Comparison of ENCODE assay signal across 8 mouse cellular contexts in the genomic region with DNA sequence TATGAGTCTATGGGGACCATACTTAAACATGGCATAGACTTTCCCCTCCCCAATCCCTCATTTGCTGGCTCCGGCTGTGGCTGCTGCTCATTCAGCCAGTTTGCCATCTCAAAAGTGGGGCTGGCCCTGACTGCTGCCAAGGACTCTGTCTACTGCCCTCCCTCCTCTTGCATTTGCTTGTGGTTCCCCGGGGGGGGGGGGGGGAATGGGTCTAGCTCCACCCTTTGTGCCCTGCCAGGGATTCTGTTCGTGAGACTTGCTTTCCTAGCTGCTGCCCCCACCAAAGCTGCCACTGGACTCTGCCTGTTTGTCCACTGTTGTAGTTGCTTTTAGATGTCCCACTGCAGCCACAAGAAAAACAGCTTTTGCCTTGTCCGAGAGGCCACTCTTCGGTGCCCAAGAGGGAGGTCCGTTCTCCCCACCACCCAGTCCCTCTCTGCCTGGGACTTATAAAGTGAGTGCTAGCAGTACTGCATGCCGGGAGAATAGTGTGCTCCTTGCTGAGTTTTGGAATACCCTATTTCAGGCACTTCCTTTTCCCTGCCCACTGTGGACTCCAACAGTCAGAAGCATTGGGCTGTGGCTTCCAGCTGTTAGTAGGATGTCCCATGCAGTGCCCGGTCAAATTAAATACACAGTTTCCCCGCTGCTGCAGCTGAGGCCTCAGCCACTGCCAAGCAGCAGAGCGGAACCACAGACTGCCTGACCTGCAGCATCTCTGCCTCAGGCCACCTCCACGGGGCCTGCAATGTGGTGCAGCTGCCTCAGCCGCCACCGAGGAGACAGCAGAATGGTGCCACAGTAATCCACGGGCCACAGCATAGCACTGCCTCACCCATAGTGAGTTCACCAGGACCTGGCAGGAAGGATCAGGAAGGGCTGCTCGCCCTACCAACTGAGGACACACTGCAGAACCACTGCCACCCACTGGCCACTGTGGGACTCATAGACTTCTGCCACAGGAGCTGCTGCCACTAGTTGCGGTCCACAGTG. TPM values are rescaled to one million over a fixed set of nuclear protein-coding genes. Genes with fewer than 3 reads are reported as not detected.
DNase-seq lines count a peak whose midpoint lies in the region; ATAC-seq lines count a peak whose summit lies in the region.

No protein-coding gene starts in this region.

- H3K27me3 ChIP-seq in forebrain, embryonic 10.5 days (ENCODE audit: poor library complexity, severe bottlenecking): no peaks in the 10 kb centered on the region
- no peaks in the 10 kb centered on the region for H3K27me3 ChIP-seq in heart, embryonic 14.5 days (ENCODE audit: control insufficient read depth, insufficient read depth, low read length)
- H3K27me3 ChIP-seq in liver, embryonic 12.5 days (replicated peaks): no peaks in the 10 kb centered on the region
- H3K27me3 ChIP-seq in stomach, embryonic 14.5 days (ENCODE audit: control insufficient read depth, insufficient read depth, low read length): no peaks in the 10 kb centered on the region

- H3K9me3 ChIP-seq in forebrain, embryonic 10.5 days: no peaks in the 10 kb centered on the region
- no peaks in the 10 kb centered on the region for H3K9me3 ChIP-seq in heart, embryonic 14.5 days (ENCODE audit: control insufficient read depth, low read length)
- H3K9me3 ChIP-seq in liver, embryonic 12.5 days (replicated peaks): no peaks in the 10 kb centered on the region
- H3K9me3 ChIP-seq in stomach, embryonic 14.5 days (ENCODE audit: control insufficient read depth, low read depth, low read length): no peaks in the 10 kb centered on the region

- 30% methylated on average over 16 of the region's 16 CpGs for WGBS in forebrain, embryonic 10.5 days
- WGBS in heart, embryonic 14.5 days: 32% methylated on average over 16 of the region's 16 CpGs
- WGBS in liver, embryonic 12.5 days (ENCODE audit: insufficient replicate concordance): 37% methylated on average over 16 of the region's 16 CpGs
- 31% methylated on average over 16 of the region's 16 CpGs for WGBS in stomach, embryonic 14.5 days

- no peaks in the 10 kb centered on the region for H3K4me1 ChIP-seq in brown adipose tissue, adult 24 weeks (ENCODE audit: control insufficient read depth, insufficient read depth, insufficient read length, low read length)
- H3K4me1 ChIP-seq in forebrain, embryonic 10.5 days: peaks cover 10% of the 10 kb centered on the region
- H3K4me1 ChIP-seq in heart, embryonic 14.5 days (ENCODE audit: control insufficient read depth in 2 of 2, insufficient read depth in 2 of 2, low read length in 2 of 2): peaks cover 2 to 4% of the 10 kb centered on the region in 2 experiments; a peak in 2 of 4 replicates
- H3K4me1 ChIP-seq in liver, embryonic 12.5 days: peaks cover 7% of the 10 kb centered on the region; the same call in 1 of the 2 replicates
- H3K4me1 ChIP-seq in stomach, embryonic 14.5 days (ENCODE audit: control insufficient read depth, insufficient read depth, low read length): peaks cover 5% of the 10 kb centered on the region; the same call in 1 of the 2 replicates

- peak overlapping the region; percentile 10; the same call in 1 of the 2 replicates for H3K9ac ChIP-seq in heart, embryonic 14.5 days (ENCODE audit: low read length)
- H3K9ac ChIP-seq in liver, embryonic 12.5 days: no peak overlapping the region
- H3K9ac ChIP-seq in stomach, embryonic 14.5 days (replicated peaks; ENCODE audit: low read depth, low read length): no peak overlapping the region

- no peaks in the 10 kb centered on the region for H3K36me3 ChIP-seq in forebrain, embryonic 10.5 days (replicated peaks)
- no peaks in the 10 kb centered on the region for H3K36me3 ChIP-seq in heart, embryonic 14.5 days (ENCODE audit: control insufficient read depth, insufficient read depth, low read length)
- H3K36me3 ChIP-seq in liver, embryonic 12.5 days: no peaks in the 10 kb centered on the region
- H3K36me3 ChIP-seq in stomach, embryonic 14.5 days (ENCODE audit: control insufficient read depth, insufficient read depth, low read length): no peaks in the 10 kb centered on the region

- H3K4me2 ChIP-seq in heart, embryonic 14.5 days (ENCODE audit: low read length): peak overlapping the region; percentile 50
- H3K4me2 ChIP-seq in liver, embryonic 12.5 days: peak overlapping the region; percentile 30; the same call in 1 of the 2 replicates
- 0 out of 2 replicates have a peak overlapping the region, but pooled peaks have one; percentile 14 for H3K4me2 ChIP-seq in stomach, embryonic 14.5 days (replicated peaks; ENCODE audit: low read depth, low read length)

- ATAC-seq in CD4-positive, CD25-positive, alpha-beta regulatory T cell, adult 4 months: peak; percentile 93
- peak; percentile 77; the same call in 1 of the 2 replicates for ATAC-seq in heart, embryonic 14.5 days (ENCODE audit: insufficient number of reproducible peaks, insufficient read depth, low FRiP score, low read depth)
- peak; percentile 65 for ATAC-seq in liver, embryonic 12.5 days
- peak; percentile 69; the same call in 1 of the 2 replicates for ATAC-seq in stomach, embryonic 14.5 days (ENCODE audit: insufficient number of reproducible peaks, insufficient read depth, low FRiP score, low read depth)

- peak; percentile 56 for DNase-seq in forebrain, embryonic 10.5 days (ENCODE audit: extremely low spot score, low spot score)
- DNase-seq in kidney, postnatal 14 days: peak; percentile 91
- DNase-seq in natural killer cell, adult 2 months (ENCODE audit: low spot score in 2 of 2): peak; percentile 55 to 70

- peak overlapping the region; percentile 34 for H3K4me3 ChIP-seq in brown adipose tissue, adult 24 weeks (ENCODE audit: insufficient read depth, low read depth, low read length)
- H3K4me3 ChIP-seq in forebrain, embryonic 10.5 days: peak overlapping the region; percentile 29
- no peak overlapping the region for H3K4me3 ChIP-seq in heart, embryonic 14.5 days (ENCODE audit: control insufficient read depth in 1 of 2, insufficient read depth in 1 of 2, low read depth in 1 of 2, low read length in 2 of 2)
- H3K4me3 ChIP-seq in liver, embryonic 12.5 days: no peak overlapping the region
- no peak overlapping the region for H3K4me3 ChIP-seq in stomach, embryonic 14.5 days (ENCODE audit: low read depth, low read length)

- no peak overlapping the region for H3K27ac ChIP-seq in brown adipose tissue, adult 24 weeks (replicated peaks; ENCODE audit: low read depth, low read length)
- H3K27ac ChIP-seq in forebrain, embryonic 10.5 days: peak overlapping the region; percentile 66
- no peak overlapping the region for H3K27ac ChIP-seq in heart, embryonic 14.5 days (replicated peaks in 1 of 2; ENCODE audit: control insufficient read depth in 1 of 2, insufficient read depth in 1 of 2, low read depth in 2 of 2, low read length in 2 of 2)
- H3K27ac ChIP-seq in liver, embryonic 12.5 days: no peak overlapping the region
- H3K27ac ChIP-seq in stomach, embryonic 14.5 days (ENCODE audit: low read length): no peak overlapping the region

RNA-seq across cellular contexts. Expression of a gene that starts 10.1 kb away (rescaled TPM):
- not detected for polyA plus RNA-seq in CD4-positive, CD25-positive, alpha-beta regulatory T cell, adult 4 months (2017; shearing (Covaris generic))
- polyA plus RNA-seq in brown adipose tissue, adult 24 weeks (2012; ENCODE audit: insufficient read depth, insufficient read length, missing spikeins): not detected in 2 replicates
- polyA plus RNA-seq in forebrain, embryonic 10.5 days (2016; fragmentation: Nextera tagmentation; extraction: Ambion mirVana): not detected in 2 replicates
- polyA plus RNA-seq in heart, embryonic 14.5 days (2014; fragmentation: Nextera tagmentation; extraction: Ambion mirVana): not detected in 2 replicates
- 10.1 and 11.2 TPM in 2 replicates for polyA plus RNA-seq in liver, embryonic 12.5 days (2016; fragmentation: Nextera tagmentation; extraction: Ambion mirVana)
- polyA plus RNA-seq in stomach, embryonic 14.5 days (2014; fragmentation: Nextera tagmentation; extraction: Ambion mirVana): not detected in 2 replicates

RNA-seq across cellular contexts. Expression of a gene that starts 16.1 kb away (rescaled TPM):
- polyA plus RNA-seq in CD4-positive, CD25-positive, alpha-beta regulatory T cell, adult 4 months (2017; shearing (Covaris generic)): not detected
- 1.3 TPM in 1 of 2 replicates, not detected in the other for polyA plus RNA-seq in brown adipose tissue, adult 24 weeks (2012; ENCODE audit: insufficient read depth, insufficient read length, missing spikeins)
- polyA plus RNA-seq in forebrain, embryonic 10.5 days (2016; fragmentation: Nextera tagmentation; extraction: Ambion mirVana): not detected in 2 replicates
- polyA plus RNA-seq in heart, embryonic 14.5 days (2014; fragmentation: Nextera tagmentation; extraction: Ambion mirVana): not detected in 2 replicates
- polyA plus RNA-seq in liver, embryonic 12.5 days (2016; fragmentation: Nextera tagmentation; extraction: Ambion mirVana): 0.23 and 0.47 TPM in 2 replicates
- polyA plus RNA-seq in stomach, embryonic 14.5 days (2014; fragmentation: Nextera tagmentation; extraction: Ambion mirVana): not detected in 2 replicates

RNA-seq across cellular contexts. Expression of a gene that starts 23.3 kb away (rescaled TPM):
- not detected for polyA plus RNA-seq in CD4-positive, CD25-positive, alpha-beta regulatory T cell, adult 4 months (2017; shearing (Covaris generic))
- not detected in 2 replicates for polyA plus RNA-seq in brown adipose tissue, adult 24 weeks (2012; ENCODE audit: insufficient read depth, insufficient read length, missing spikeins)
- polyA plus RNA-seq in forebrain, embryonic 10.5 days (2016; fragmentation: Nextera tagmentation; extraction: Ambion mirVana): not detected in 2 replicates
- not detected in 2 replicates for polyA plus RNA-seq in heart, embryonic 14.5 days (2014; fragmentation: Nextera tagmentation; extraction: Ambion mirVana)
- not detected in 2 replicates for polyA plus RNA-seq in liver, embryonic 12.5 days (2016; fragmentation: Nextera tagmentation; extraction: Ambion mirVana)
- not detected in 2 replicates for polyA plus RNA-seq in stomach, embryonic 14.5 days (2014; fragmentation: Nextera tagmentation; extraction: Ambion mirVana)

RNA-seq across cellular contexts. Expression of a gene that starts 37.0 kb away (rescaled TPM):
- polyA plus RNA-seq in CD4-positive, CD25-positive, alpha-beta regulatory T cell, adult 4 months (2017; shearing (Covaris generic)): 10 to 100 TPM; 10.7 to 12.5 TPM
- 29.8 and 37.1 TPM in 2 replicates for polyA plus RNA-seq in brown adipose tissue, adult 24 weeks (2012; ENCODE audit: insufficient read depth, insufficient read length, missing spikeins)
- polyA plus RNA-seq in forebrain, embryonic 10.5 days (2016; fragmentation: Nextera tagmentation; extraction: Ambion mirVana): 3.0 and 3.8 TPM in 2 replicates
- polyA plus RNA-seq in heart, embryonic 14.5 days (2014; fragmentation: Nextera tagmentation; extraction: Ambion mirVana): 8.6 and 9.2 TPM in 2 replicates
- polyA plus RNA-seq in liver, embryonic 12.5 days (2016; fragmentation: Nextera tagmentation; extraction: Ambion mirVana): 8.0 and 8.1 TPM in 2 replicates
- 5.9 and 10.4 TPM in 2 replicates for polyA plus RNA-seq in stomach, embryonic 14.5 days (2014; fragmentation: Nextera tagmentation; extraction: Ambion mirVana)

Comparison
In these comparisons a context has a peak if more than half of its experiments do, and no peak if none do; other contexts are left out.
1. H3K4me3 ChIP-seq: peak in brown adipose tissue, adult 24 weeks (single experiment) and forebrain, embryonic 10.5 days (single experiment); none in heart, embryonic 14.5 days (0 of 2), liver, embryonic 12.5 days (single experiment) and stomach, embryonic 14.5 days (single experiment).
2. Peak in every context shown above with its lines, with median percentiles within 50 percentile points of each other: ATAC-seq, DNase-seq and H3K4me2 ChIP-seq.